Mouse (Mus musculus) lung, adult 2 months (tissue): Measurements from ENCODE around the gene Cmtm2b.
"Not testable (repeated sequence)": the region's sequence is repeated elsewhere in the genome, so short reads cannot be mapped to it uniquely, and the experiment has no call there.

Experiments used
- CTCF ChIP-seq: fragments of 200-500 bp; IDR thresholded peaks from 2 replicates; pipeline ENCODE4 v1.5.1; 2011; ENCODE audit warnings: mild to moderate bottlenecking, low read length, control low read depth; ENCODE audit not compliant: insufficient read depth
- POLR2A ChIP-seq: fragments of 200-500 bp; IDR thresholded peaks from 2 replicates; pipeline ENCODE4 v1.6.1; 2011; ENCODE audit warnings: low read depth, mild to moderate bottlenecking, control low read depth, low read length, borderline replicate concordance; ENCODE audit errors: extremely low read depth

DNA sequence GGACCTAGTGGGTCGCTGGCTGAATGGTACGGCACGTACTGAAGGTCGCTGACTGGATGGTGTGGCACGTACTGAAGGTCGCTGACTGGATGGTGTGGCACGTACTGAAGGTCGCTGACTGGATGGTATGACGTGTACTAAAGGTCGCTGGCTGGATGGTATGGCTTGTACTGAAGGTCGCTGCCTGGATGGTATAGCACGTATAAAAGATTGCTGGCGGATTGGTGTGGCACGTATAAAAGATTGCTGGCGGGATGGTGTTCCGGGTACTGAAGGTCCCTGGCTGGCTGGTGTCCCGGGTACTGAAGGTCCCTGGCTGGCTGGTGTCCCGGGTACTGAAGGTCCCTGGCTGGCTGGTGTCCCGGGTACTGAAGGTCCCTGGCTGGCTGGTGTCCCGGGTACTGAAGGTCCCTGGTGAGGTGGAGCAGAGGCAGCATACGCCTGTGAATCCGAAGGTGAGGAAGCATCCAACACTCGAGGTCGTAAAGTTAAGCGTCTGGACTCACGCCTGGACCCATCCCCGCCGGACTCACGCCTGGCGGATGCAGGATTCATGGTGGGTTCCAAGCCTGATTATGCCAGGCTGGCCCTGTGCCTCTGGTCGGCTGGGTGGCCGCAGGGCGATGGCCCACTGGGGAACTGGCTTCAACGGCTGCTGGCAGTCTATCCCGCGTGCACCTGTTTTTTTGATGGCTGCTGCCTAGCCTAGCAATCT lies 12.4 kb upstream of the Cmtm2b start, which contains the start of the genes Gm45711 and Cmtm1:
- TF ChIP-seq POLR2A, CTCF: not testable (repeated sequence)
